8 mouse cellular contexts compared by ENCODE assay signal in genomic region chrX:13241426-13242319, GRCm38 (mm10). TPM values are rescaled to one million over a fixed set of nuclear protein-coding genes. Genes with fewer than 3 reads are reported as not detected.
DNase-seq lines count a peak whose midpoint lies in the region; ATAC-seq lines count a peak whose summit lies in the region.

No protein-coding gene starts in this region.

- no peak for DNase-seq in frontal cortex, postnatal 10 days (ENCODE audit: low spot score in 2 of 2)
- DNase-seq in R1 (ENCODE audit: low read depth, low spot score), result peak; percentile 39
- DNase-seq in embryonic facial prominence, embryonic 10.5 days (ENCODE audit: low spot score), result peak; percentile 43
- peak; percentile 53 for DNase-seq in hindbrain, embryonic 11.5 days (ENCODE audit: low spot score)
- DNase-seq in limb, embryonic 10.5 days (ENCODE audit: low spot score), result peak; percentile 54
- DNase-seq in naive thymus-derived CD4-positive, alpha-beta T cell, adult 2 months (ENCODE audit: low read depth), result peak; percentile 57

- peaks cover 96% of the 10 kb centered on the region for H3K27me3 ChIP-seq in embryonic facial prominence, embryonic 10.5 days (replicated peaks; ENCODE audit: low read depth, poor library complexity, severe bottlenecking)
- peaks cover 6% of the 10 kb centered on the region; the same call in 1 of the 2 replicates for H3K27me3 ChIP-seq in hindbrain, embryonic 11.5 days (ENCODE audit: control insufficient read depth, insufficient read depth, low read length)
- peaks cover 92% of the 10 kb centered on the region for H3K27me3 ChIP-seq in limb, embryonic 10.5 days (ENCODE audit: low read depth, poor library complexity, severe bottlenecking)

- H3K4me1 ChIP-seq in embryonic facial prominence, embryonic 10.5 days, result peaks cover 25% of the 10 kb centered on the region
- no peaks in the 10 kb centered on the region for H3K4me1 ChIP-seq in hindbrain, embryonic 11.5 days (replicated peaks; ENCODE audit: control insufficient read depth, insufficient read depth, low read length)
- peaks cover 19% of the 10 kb centered on the region for H3K4me1 ChIP-seq in limb, embryonic 10.5 days

- WGBS in embryonic facial prominence, embryonic 10.5 days, result 16% methylated on average over 21 of the region's 21 CpGs
- WGBS in hindbrain, embryonic 11.5 days, result 10% methylated on average over 20 of the region's 21 CpGs
- WGBS in limb, embryonic 10.5 days, result 11% methylated on average over 21 of the region's 21 CpGs

- peak overlapping the region; percentile 93 for H3K27ac ChIP-seq in embryonic facial prominence, embryonic 10.5 days (replicated peaks)
- H3K27ac ChIP-seq in hindbrain, embryonic 11.5 days (ENCODE audit: low read depth, low read length), result peak overlapping the region; percentile 91
- H3K27ac ChIP-seq in limb, embryonic 10.5 days, result peak overlapping the region; percentile 94

- ATAC-seq in frontal cortex, adult (ENCODE audit: low TSS enrichment), result 0 out of 2 replicates have a peak, but pooled peaks have one; percentile 20
- ATAC-seq in hindbrain, embryonic 11.5 days (ENCODE audit: low FRiP score), result peak; percentile 61; the same call in 1 of the 2 replicates
- ATAC-seq in megakaryocyte progenitor cell, adult 5-6 weeks (replicated peaks; ENCODE audit: poor library complexity), result no peak

- H3K9me3 ChIP-seq in embryonic facial prominence, embryonic 10.5 days, result no peaks in the 10 kb centered on the region
- no peaks in the 10 kb centered on the region for H3K9me3 ChIP-seq in hindbrain, embryonic 11.5 days (ENCODE audit: control insufficient read depth, low read length)
- H3K9me3 ChIP-seq in limb, embryonic 10.5 days (replicated peaks), result no peaks in the 10 kb centered on the region

- peak overlapping the region; percentile 71 for H3K9ac ChIP-seq in hindbrain, embryonic 11.5 days (ENCODE audit: low read depth, low read length)

- peak overlapping the region; percentile 55 for H3K4me3 ChIP-seq in embryonic facial prominence, embryonic 10.5 days
- H3K4me3 ChIP-seq in hindbrain, embryonic 11.5 days (ENCODE audit: low read depth, low read length), result peak overlapping the region; percentile 28
- H3K4me3 ChIP-seq in limb, embryonic 10.5 days, result peak overlapping the region; percentile 51

- no peaks in the 10 kb centered on the region for H3K36me3 ChIP-seq in embryonic facial prominence, embryonic 10.5 days (replicated peaks)
- no peaks in the 10 kb centered on the region for H3K36me3 ChIP-seq in hindbrain, embryonic 11.5 days (ENCODE audit: control insufficient read depth, insufficient read depth, low read length)
- no peaks in the 10 kb centered on the region for H3K36me3 ChIP-seq in limb, embryonic 10.5 days

- peak overlapping the region; percentile 46 for H3K4me2 ChIP-seq in hindbrain, embryonic 11.5 days (replicated peaks; ENCODE audit: low read depth, low read length)

RNA-seq across cellular contexts. Expression of gene Ddx3x, which starts 39.1 kb away (rescaled TPM):
- 164 TPM in 2 replicates for polyA plus RNA-seq in embryonic facial prominence, embryonic 10.5 days (2016; fragmentation: Nextera tagmentation; extraction: Ambion mirVana)
- polyA plus RNA-seq in hindbrain, embryonic 11.5 days (2014; fragmentation: Nextera tagmentation; extraction: Ambion mirVana), result 177 and 200 TPM in 2 replicates
- polyA plus RNA-seq in limb, embryonic 10.5 days (2016; fragmentation: Nextera tagmentation; extraction: Ambion mirVana), result 156 and 178 TPM in 2 replicates
- 245 TPM in 2 replicates for total RNA-seq in megakaryocyte progenitor cell, adult 5-6 weeks (2015)
- total RNA-seq in megakaryocyte progenitor cell, adult 5-6 weeks (2017), result 383 and 513 TPM in 2 replicates

Comparison
In these comparisons a context has a peak if more than half of its experiments do, and no peak if none do; other contexts are left out.
1. DNase-seq: peak in R1 (single experiment), embryonic facial prominence, embryonic 10.5 days (single experiment), hindbrain, embryonic 11.5 days (single experiment), limb, embryonic 10.5 days (single experiment) and naive thymus-derived CD4-positive, alpha-beta T cell, adult 2 months (single experiment); none in frontal cortex, postnatal 10 days (0 of 2).
2. Peak in every context shown above with its lines, with median percentiles within 50 percentile points of each other: H3K27ac ChIP-seq and H3K4me3 ChIP-seq.